Mouse (Mus musculus) midbrain, embryonic 14.5 days (tissue): ENCODE results near the gene Il4. TPM values are rescaled to one million over a fixed set of nuclear protein-coding genes. Genes with fewer than 3 reads are reported as not detected.

Experiments
- ATAC-seq: fragments of 200-750 bp; cut with Nextera tagmentation; 2 replicates; pipeline ENCODE4 v1.8.0; 2017; ENCODE audit warnings: moderate number of reproducible peaks, moderate library complexity; ENCODE audit not compliant: low FRiP score, low TSS enrichment
- DNase-seq: peaks from one replicate; pipeline ENCODE4 v3.0.0-alpha.2; 2015
- H3K27ac ChIP-seq: fragments of 300-500 bp; sonication (generic); replicated peaks from 2 replicates; pipeline ENCODE4 v1.5.1; 2014; ENCODE audit warnings: mild to moderate bottlenecking, low read depth, low read length, moderate library complexity
- H3K27me3 ChIP-seq: fragments of 300-500 bp; sonication (generic); 2 replicates; pipeline ENCODE4 v1.6.1; 2014; ENCODE audit warnings: low read length, control low read depth, mixed read lengths; ENCODE audit not compliant: control insufficient read depth, insufficient read depth
- H3K36me3 ChIP-seq: fragments of 300-500 bp; sonication (generic); 2 replicates; pipeline ENCODE4 v1.6.1; 2014; ENCODE audit warnings: low read length, control low read depth; ENCODE audit not compliant: control insufficient read depth, insufficient read depth
- H3K4me1 ChIP-seq: fragments of 300-500 bp; sonication (generic); 2 replicates; pipeline ENCODE4 v1.6.1; 2014; ENCODE audit warnings: mild to moderate bottlenecking, antibody characterized with exemption, low read length, control low read depth; ENCODE audit not compliant: control insufficient read depth, insufficient read depth
- H3K4me2 ChIP-seq: fragments of 300-500 bp; sonication (generic); 2 replicates; pipeline ENCODE4 v1.6.1; 2014; ENCODE audit warnings: mild to moderate bottlenecking, low read length, moderate library complexity
- H3K4me3 ChIP-seq: fragments of 300-500 bp; sonication (generic); replicated peaks from 2 replicates; pipeline ENCODE4 v1.5.1; 2014; ENCODE audit warnings: low read depth, low read length
- H3K9ac ChIP-seq: fragments of 300-500 bp; sonication (generic); replicated peaks from 2 replicates; pipeline ENCODE4 v1.6.1; 2014; ENCODE audit warnings: mild to moderate bottlenecking, low read length, moderate library complexity
- H3K9me3 ChIP-seq: fragments of 300-500 bp; sonication (generic); 2 replicates; pipeline ENCODE4 v1.6.1; 2016; ENCODE audit warnings: low read length, control low read depth, mixed read lengths; ENCODE audit not compliant: control insufficient read depth
- WGBS: fragments of 180-500 bp; shearing (Covaris S2); extraction: QIAGEN DNeasy Blood & Tissue Kit; methylation state at CpG from one replicate; pipeline ENCODE4 v1.1.7; 2014; 5-methylcytosine and 5-hydroxymethylcytosine counted together
- polyA plus RNA-seq: library from polyadenylated mRNA; unstranded; fragments of >200 nt; fragmentation: Nextera tagmentation; extraction: Ambion mirVana; gene quantifications from 2 replicates; pipeline ENCODE4 v1.2.1, GENCODE M21; 2014

Il4 gene
- polyA plus RNA-seq, result 8.8 and 10.9 TPM in 2 replicates

GRCm38 (mm10) chr11:53618619-53619198 lies at the start of gene Il4:
Gene Il4 (minus strand): TSS chr11:53618669.
- Histone ChIP-seq H3K9me3 (no peaks in the 10 kb centered on the region), H3K36me3 (no peaks in the 10 kb centered on the region), H3K27ac (no peak within 1 kb of the TSS), H3K4me1 (no peaks in the 10 kb centered on the region), H3K4me2 (no peak within 1 kb of the TSS), H3K9ac (no peak within 1 kb of the TSS), H3K4me3 (no peak within 1 kb of the TSS), H3K27me3 (no peaks in the 10 kb centered on the region)
- 83% methylated on average over 7 of the region's 7 CpGs for WGBS
- ATAC-seq (no peak), DNase-seq (no peak)

- Histone ChIP-seq H3K4me3 (no peak overlapping the region), H3K27ac (no peak overlapping the region), H3K27me3 (no peaks in the 10 kb centered on the region), H3K36me3 (peaks cover 22% of the 10 kb centered on the region), H3K9me3 (no peaks in the 10 kb centered on the region), H3K4me1 (no peaks in the 10 kb centered on the region), H3K4me2 (no peak overlapping the region), H3K9ac (no peak overlapping the region)
- WGBS, result 87% methylated on average over 5 of the region's 5 CpGs
- no peak for ATAC-seq
- DNase-seq, result no peak
Observed at GRCm38 (mm10) chr11:53664091-53664490, 45.6 kb upstream of the Il4 start.

- Histone ChIP-seq H3K4me2 (no peak overlapping the region), H3K9ac (no peak overlapping the region)
- WGBS, result 88% methylated on average over 14 of the region's 14 CpGs
Observed at GRCm38 (mm10) chr11:53662794-53663674, 44.6 kb upstream of the Il4 start.

GRCm38 (mm10) chr11:53657828-53658227 lies 39.4 kb upstream of the Il4 start:
- WGBS, result 92% methylated on average over 6 of the region's 6 CpGs
- no peak for DNase-seq

More at GRCm38 (mm10) chr11:53662794-53663674, 44.6 kb upstream of the Il4 start:
- no peaks in the 10 kb centered on the region for H3K4me1 ChIP-seq
- DNase-seq, result no peak
- H3K27ac ChIP-seq, result no peak overlapping the region
- H3K27me3 ChIP-seq, result no peaks in the 10 kb centered on the region
- no peak for ATAC-seq
- H3K9me3 ChIP-seq, result no peaks in the 10 kb centered on the region
- no peak overlapping the region for H3K4me3 ChIP-seq
- peaks cover 17% of the 10 kb centered on the region for H3K36me3 ChIP-seq

GRCm38 (mm10) chr11:53657381-53657780 lies 38.9 kb upstream of the Il4 start:
- Histone ChIP-seq H3K4me3 (no peak overlapping the region), H3K36me3 (peaks cover 7% of the 10 kb centered on the region; the same call in 1 of the 2 replicates), H3K27me3 (no peaks in the 10 kb centered on the region), H3K9ac (no peak overlapping the region), H3K27ac (no peak overlapping the region), H3K4me2 (no peak overlapping the region), H3K9me3 (no peaks in the 10 kb centered on the region), H3K4me1 (no peaks in the 10 kb centered on the region)
- ATAC-seq (no peak), DNase-seq (no peak)
- 86% methylated on average over 8 of the region's 8 CpGs for WGBS

More at GRCm38 (mm10) chr11:53657828-53658227, 39.4 kb upstream of the Il4 start:
- Histone ChIP-seq H3K36me3 (peaks cover 7% of the 10 kb centered on the region; the same call in 1 of the 2 replicates), H3K27ac (no peak overlapping the region), H3K9ac (no peak overlapping the region), H3K27me3 (no peaks in the 10 kb centered on the region), H3K9me3 (no peaks in the 10 kb centered on the region), H3K4me2 (no peak overlapping the region), H3K4me3 (no peak overlapping the region), H3K4me1 (no peaks in the 10 kb centered on the region)
- ATAC-seq, result no peak

GRCm38 (mm10) chr11:53656558-53657202 lies 38.2 kb upstream of the Il4 start:
- H3K36me3 ChIP-seq, result peaks cover 13% of the 10 kb centered on the region
- no peak overlapping the region for H3K4me3 ChIP-seq
- H3K27ac ChIP-seq, result no peak overlapping the region
- ATAC-seq (no peak), DNase-seq (no peak)
- no peak overlapping the region for H3K9ac ChIP-seq
- WGBS, result 95% methylated on average over 9 of the region's 9 CpGs
- no peaks in the 10 kb centered on the region for H3K4me1 ChIP-seq
- no peak overlapping the region for H3K4me2 ChIP-seq
- H3K9me3 ChIP-seq, result no peaks in the 10 kb centered on the region
- H3K27me3 ChIP-seq, result no peaks in the 10 kb centered on the region

GRCm38 (mm10) chr11:53655043-53655442 lies 36.6 kb upstream of the Il4 start:
- peaks cover 25% of the 10 kb centered on the region for H3K36me3 ChIP-seq
- no peaks in the 10 kb centered on the region for H3K9me3 ChIP-seq
- H3K27me3 ChIP-seq, result no peaks in the 10 kb centered on the region
- no peak overlapping the region for H3K4me2 ChIP-seq
- H3K4me3 ChIP-seq, result no peak overlapping the region
- H3K4me1 ChIP-seq, result no peaks in the 10 kb centered on the region
- WGBS, result 92% methylated on average over 5 of the region's 5 CpGs
- ATAC-seq, result no peak
- no peak overlapping the region for H3K9ac ChIP-seq
- DNase-seq, result no peak
- H3K27ac ChIP-seq, result no peak overlapping the region

GRCm38 (mm10) chr11:53652427-53652826 lies 34.0 kb upstream of the Il4 start:
- Histone ChIP-seq H3K4me2 (no peak overlapping the region), H3K36me3 (peaks cover 29% of the 10 kb centered on the region), H3K9me3 (no peaks in the 10 kb centered on the region), H3K27ac (no peak overlapping the region), H3K4me1 (no peaks in the 10 kb centered on the region), H3K27me3 (no peaks in the 10 kb centered on the region), H3K4me3 (no peak overlapping the region), H3K9ac (no peak overlapping the region)
- 100% methylated on average over 2 of the region's 2 CpGs for WGBS
- DNase-seq, result no peak
- ATAC-seq, result no peak
